Mouse (Mus musculus): ENCODE measurements at regions not wholly inside any gene's neighbourhood (a gene's known extent, or its start where the extent isn't known, plus 50 kb on each side); places are given as distances from the start of the nearest gene placed in this dataset.
A peak's percentile ranks its signal among the peaks of the same experiment; 100 is the strongest.

DNA sequence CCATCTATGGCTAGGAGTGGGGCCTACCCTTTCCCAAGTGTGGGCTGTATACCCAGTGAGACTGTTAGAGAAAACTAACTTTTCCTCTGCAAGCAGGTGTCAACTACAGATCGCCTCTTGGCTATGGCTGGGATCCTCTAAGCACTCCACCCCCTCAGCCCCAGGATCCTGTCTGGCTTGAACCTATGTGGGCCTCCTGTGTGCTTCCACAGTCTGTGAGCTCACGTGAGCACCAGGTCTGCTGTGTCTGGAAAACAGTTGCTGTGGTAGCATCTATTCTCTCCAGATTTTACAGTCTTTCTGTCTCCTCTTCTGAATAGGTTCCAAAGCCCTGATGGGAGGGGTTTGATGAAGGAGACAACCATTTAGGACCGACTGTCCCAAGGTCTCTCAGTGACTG, 93.8 kb upstream of the 1810046K07Rik start:
- no peaks in the 10 kb centered on the region for H3K9me3 ChIP-seq (ENCODE audit: control insufficient read depth, low read length)
- no peak overlapping the region for H3K4me2 ChIP-seq (ENCODE audit: low read length)
- WGBS, result 60% methylated on average over 3 of the region's 3 CpGs
- no peak for ATAC-seq
- no peaks in the 10 kb centered on the region for H3K36me3 ChIP-seq (ENCODE audit: control insufficient read depth, insufficient read depth)
- H3K27ac ChIP-seq (ENCODE audit: low read length), result no peak overlapping the region
- H3K4me1 ChIP-seq (replicated peaks; ENCODE audit: control insufficient read depth, insufficient read depth, low read length), result no peaks in the 10 kb centered on the region
- H3K27me3 ChIP-seq (replicated peaks; ENCODE audit: control insufficient read depth, insufficient read depth, low read length), result no peaks in the 10 kb centered on the region
- no peak overlapping the region for H3K4me3 ChIP-seq (replicated peaks; ENCODE audit: low read length)
- no peak overlapping the region for H3K9ac ChIP-seq (replicated peaks; ENCODE audit: low read depth, low read length)

DNA sequence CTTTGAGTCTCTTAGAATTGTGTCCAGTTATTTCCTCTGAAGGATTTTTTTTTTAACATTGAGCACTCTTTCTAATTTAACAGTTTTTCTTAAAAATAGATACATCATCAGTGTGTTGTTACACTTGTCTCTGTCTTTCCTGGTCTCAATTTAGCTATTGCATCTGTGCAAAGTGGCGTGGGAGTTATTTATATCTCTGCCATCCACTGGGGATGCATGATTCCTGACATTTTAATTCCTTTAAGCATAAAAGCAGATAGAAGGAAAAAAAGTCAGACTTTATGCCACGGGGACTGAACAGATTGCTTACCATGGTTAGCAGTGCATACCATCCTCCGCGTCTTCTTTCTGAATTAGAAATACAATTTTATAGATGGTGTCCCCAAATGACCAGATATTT, 94.6 kb upstream of the 1810046K07Rik start:
- Histone ChIP-seq H3K4me2 (ENCODE audit: low read length) (no peak overlapping the region), H3K9ac (replicated peaks; ENCODE audit: low read depth, low read length) (no peak overlapping the region), H3K27me3 (replicated peaks; ENCODE audit: control insufficient read depth, insufficient read depth, low read length) (no peaks in the 10 kb centered on the region), H3K9me3 (ENCODE audit: control insufficient read depth, low read length) (no peaks in the 10 kb centered on the region), H3K36me3 (ENCODE audit: control insufficient read depth, insufficient read depth) (no peaks in the 10 kb centered on the region), H3K4me3 (replicated peaks; ENCODE audit: low read length) (no peak overlapping the region), H3K27ac (ENCODE audit: low read length) (no peak overlapping the region), H3K4me1 (replicated peaks; ENCODE audit: control insufficient read depth, insufficient read depth, low read length) (no peaks in the 10 kb centered on the region)
- 81% methylated on average over 4 of the region's 4 CpGs for WGBS
- ATAC-seq, result no peak

DNA sequence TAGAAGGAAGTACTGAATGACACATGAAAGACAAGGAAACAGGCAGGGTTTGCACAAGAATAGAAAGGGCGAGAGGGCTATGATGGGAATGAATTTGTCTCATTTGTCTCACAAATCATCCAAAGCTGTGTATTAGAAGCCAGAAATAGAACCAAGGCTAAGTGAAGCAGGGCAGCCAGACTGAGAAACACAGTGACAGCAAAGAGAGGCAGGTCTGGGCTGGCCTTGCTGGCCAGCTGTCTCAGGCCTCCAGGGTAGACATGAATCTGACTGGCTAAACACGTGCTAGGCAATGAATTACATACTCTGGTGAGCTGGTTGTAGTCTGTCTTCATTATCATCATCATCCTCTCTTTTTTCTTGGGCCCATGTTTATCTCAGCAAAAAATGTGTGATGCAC, 101.7 kb upstream of the 1810046K07Rik start:
- Histone ChIP-seq H3K27me3 (replicated peaks; ENCODE audit: control insufficient read depth, insufficient read depth, low read length) (no peaks in the 10 kb centered on the region), H3K4me3 (replicated peaks; ENCODE audit: low read length) (no peak overlapping the region), H3K9ac (replicated peaks; ENCODE audit: low read depth, low read length) (no peak overlapping the region), H3K9me3 (ENCODE audit: control insufficient read depth, low read length) (no peaks in the 10 kb centered on the region), H3K4me2 (ENCODE audit: low read length) (no peak overlapping the region), H3K27ac (ENCODE audit: low read length) (no peak overlapping the region), H3K36me3 (ENCODE audit: control insufficient read depth, insufficient read depth) (no peaks in the 10 kb centered on the region), H3K4me1 (replicated peaks; ENCODE audit: control insufficient read depth, insufficient read depth, low read length) (no peaks in the 10 kb centered on the region)
- ATAC-seq, result no peak
- WGBS, result 77% methylated on average over 2 of the region's 2 CpGs

DNA sequence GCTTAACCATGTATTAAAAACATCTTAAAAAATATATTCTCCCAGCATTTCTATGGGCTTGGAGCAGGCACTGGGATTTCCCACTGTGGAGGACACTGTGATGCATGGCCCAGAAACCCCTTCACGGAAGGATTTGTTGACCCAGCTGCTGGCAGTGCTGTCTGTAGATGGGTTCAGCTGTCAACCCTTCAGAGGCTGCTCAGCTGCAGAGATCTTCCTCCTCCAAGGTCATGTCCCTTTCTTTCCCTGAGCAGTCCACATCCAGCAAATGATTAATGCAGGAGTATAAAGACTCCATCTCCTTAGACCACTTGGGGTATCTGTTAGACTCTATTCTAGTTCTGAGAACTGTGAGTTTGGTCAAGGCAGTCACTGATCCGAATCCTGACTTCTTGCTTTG, 108.4 kb upstream of the 1810046K07Rik start:
- no peak overlapping the region for H3K4me3 ChIP-seq (replicated peaks; ENCODE audit: low read length)
- 66% methylated on average over 2 of the region's 2 CpGs for WGBS
- H3K4me1 ChIP-seq (replicated peaks; ENCODE audit: control insufficient read depth, insufficient read depth, low read length), result peaks cover under 1% of the 10 kb centered on the region; the same call in 1 of the 2 replicates

DNA sequence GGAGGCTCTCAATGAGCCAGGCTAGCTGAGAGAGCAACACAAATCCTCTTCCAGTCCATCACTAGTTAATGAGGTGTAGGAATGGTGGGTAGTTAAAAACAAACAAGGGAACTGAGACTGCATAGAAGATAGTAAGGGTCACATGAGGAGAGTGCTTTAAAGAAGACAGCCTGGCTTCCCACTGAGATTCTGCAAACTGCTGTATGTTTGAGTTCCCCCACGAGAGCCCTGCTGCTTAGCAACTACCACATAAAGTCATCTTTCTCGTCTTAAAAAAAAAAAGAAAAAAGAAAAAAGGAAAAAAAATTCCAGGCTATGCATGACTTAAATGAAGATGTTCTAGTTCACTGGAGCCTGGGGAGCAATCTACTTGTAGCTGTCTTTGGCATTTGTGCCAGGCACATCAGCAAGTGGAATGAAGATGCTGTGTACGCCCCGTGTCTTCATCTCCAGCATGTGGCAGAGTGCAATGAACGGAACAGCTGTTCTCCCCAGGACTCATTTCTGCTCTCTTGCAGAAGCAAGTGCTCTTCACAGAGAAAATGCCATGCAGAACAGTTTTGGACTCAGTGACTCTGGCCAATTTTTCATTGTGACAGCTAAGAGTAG, 113.2 kb upstream of the 1810046K07Rik start:
- WGBS, result 29% methylated on average over 5 of the region's 5 CpGs
- no peak overlapping the region for H3K9ac ChIP-seq (replicated peaks; ENCODE audit: low read depth, low read length)
- H3K4me3 ChIP-seq (replicated peaks; ENCODE audit: low read length), result no peak overlapping the region
- H3K36me3 ChIP-seq (ENCODE audit: control insufficient read depth, insufficient read depth), result no peaks in the 10 kb centered on the region
- H3K4me1 ChIP-seq (replicated peaks; ENCODE audit: control insufficient read depth, insufficient read depth, low read length), result peaks cover 3% of the 10 kb centered on the region; the same call in 1 of the 2 replicates
- peaks cover 2% of the 10 kb centered on the region; the same call in 1 of the 2 replicates for H3K9me3 ChIP-seq (ENCODE audit: control insufficient read depth, low read length)
- no peak overlapping the region for H3K4me2 ChIP-seq (ENCODE audit: low read length)
- no peaks in the 10 kb centered on the region for H3K27me3 ChIP-seq (replicated peaks; ENCODE audit: control insufficient read depth, insufficient read depth, low read length)
- ATAC-seq, result peak; percentile 54
- H3K27ac ChIP-seq (ENCODE audit: low read length), result no peak overlapping the region

More for the DNA sequence above, 108.4 kb upstream of the 1810046K07Rik start:
- no peak overlapping the region for H3K27ac ChIP-seq (ENCODE audit: low read length)
- H3K9ac ChIP-seq (replicated peaks; ENCODE audit: low read depth, low read length), result no peak overlapping the region
- no peaks in the 10 kb centered on the region for H3K36me3 ChIP-seq (ENCODE audit: control insufficient read depth, insufficient read depth)
- no peaks in the 10 kb centered on the region for H3K9me3 ChIP-seq (ENCODE audit: control insufficient read depth, low read length)
- no peak overlapping the region for H3K4me2 ChIP-seq (ENCODE audit: low read length)
- no peak for ATAC-seq
- no peaks in the 10 kb centered on the region for H3K27me3 ChIP-seq (replicated peaks; ENCODE audit: control insufficient read depth, insufficient read depth, low read length)

DNA sequence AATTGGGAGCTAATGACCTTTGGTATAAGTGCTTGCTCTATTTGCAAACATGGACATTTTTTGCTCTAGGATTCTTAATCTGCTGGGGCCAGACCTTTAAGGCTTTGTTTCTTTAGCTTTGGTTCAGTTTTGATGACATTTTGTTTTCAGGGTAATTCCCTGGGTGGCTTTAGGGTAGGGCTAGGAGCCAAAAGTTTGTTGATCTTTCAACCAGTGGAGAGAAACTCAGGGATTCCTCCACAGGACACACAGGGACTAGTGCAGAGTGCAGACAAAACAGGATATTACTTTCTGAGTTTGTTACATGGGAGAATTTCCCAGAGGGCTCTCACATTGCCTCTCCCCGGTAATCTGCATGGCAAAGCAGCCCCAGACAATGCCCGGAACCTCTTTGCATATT, 127.0 kb upstream of the 1810046K07Rik start:
- H3K4me2 ChIP-seq (ENCODE audit: low read length), result no peak overlapping the region
- no peak overlapping the region for H3K4me3 ChIP-seq (replicated peaks; ENCODE audit: low read length)
- no peak overlapping the region for H3K27ac ChIP-seq (ENCODE audit: low read length)
- H3K9me3 ChIP-seq (ENCODE audit: control insufficient read depth, low read length), result no peaks in the 10 kb centered on the region
- 41% methylated on average over 2 of the region's 2 CpGs for WGBS
- H3K9ac ChIP-seq (replicated peaks; ENCODE audit: low read depth, low read length), result no peak overlapping the region
- no peaks in the 10 kb centered on the region for H3K4me1 ChIP-seq (replicated peaks; ENCODE audit: control insufficient read depth, insufficient read depth, low read length)
- no peaks in the 10 kb centered on the region for H3K27me3 ChIP-seq (replicated peaks; ENCODE audit: control insufficient read depth, insufficient read depth, low read length)
- ATAC-seq, result no peak
- no peaks in the 10 kb centered on the region for H3K36me3 ChIP-seq (ENCODE audit: control insufficient read depth, insufficient read depth)

DNA sequence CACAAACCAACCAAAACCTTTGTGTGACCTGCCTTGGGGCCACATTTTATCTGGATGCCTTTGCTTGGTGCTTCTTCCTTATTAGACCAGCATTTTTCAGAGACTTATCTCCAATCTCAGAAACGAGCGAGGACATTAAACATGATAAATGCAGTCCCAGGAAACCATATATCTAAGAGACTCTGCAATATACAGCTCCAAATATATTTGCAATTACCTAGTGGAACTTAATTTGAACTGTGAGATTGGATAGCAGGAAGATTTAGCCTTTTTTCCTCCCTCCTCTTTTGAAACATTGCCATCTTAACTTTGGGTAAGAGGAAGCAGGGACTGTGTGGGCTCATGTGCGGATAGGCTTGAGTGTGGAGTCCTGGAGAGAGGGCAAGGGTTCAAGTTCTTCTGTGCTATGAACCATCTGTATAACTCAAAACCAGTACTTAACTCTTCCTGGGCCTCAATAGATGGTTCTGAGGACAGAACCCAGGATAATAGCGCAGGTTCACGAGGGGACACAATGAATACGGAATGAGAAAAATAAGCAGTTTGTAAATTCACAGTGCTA, 133.8 kb upstream of the 1810046K07Rik start:
- Histone ChIP-seq H3K9ac (replicated peaks; ENCODE audit: low read depth, low read length) (no peak overlapping the region), H3K4me2 (ENCODE audit: low read length) (no peak overlapping the region), H3K4me1 (replicated peaks; ENCODE audit: control insufficient read depth, insufficient read depth, low read length) (no peaks in the 10 kb centered on the region), H3K9me3 (ENCODE audit: control insufficient read depth, low read length) (no peaks in the 10 kb centered on the region), H3K27me3 (replicated peaks; ENCODE audit: control insufficient read depth, insufficient read depth, low read length) (no peaks in the 10 kb centered on the region), H3K36me3 (ENCODE audit: control insufficient read depth, insufficient read depth) (no peaks in the 10 kb centered on the region), H3K27ac (ENCODE audit: low read length) (no peak overlapping the region), H3K4me3 (replicated peaks; ENCODE audit: low read length) (no peak overlapping the region)
- 90% methylated on average over 6 of the region's 6 CpGs for WGBS
- no peak for ATAC-seq

DNA sequence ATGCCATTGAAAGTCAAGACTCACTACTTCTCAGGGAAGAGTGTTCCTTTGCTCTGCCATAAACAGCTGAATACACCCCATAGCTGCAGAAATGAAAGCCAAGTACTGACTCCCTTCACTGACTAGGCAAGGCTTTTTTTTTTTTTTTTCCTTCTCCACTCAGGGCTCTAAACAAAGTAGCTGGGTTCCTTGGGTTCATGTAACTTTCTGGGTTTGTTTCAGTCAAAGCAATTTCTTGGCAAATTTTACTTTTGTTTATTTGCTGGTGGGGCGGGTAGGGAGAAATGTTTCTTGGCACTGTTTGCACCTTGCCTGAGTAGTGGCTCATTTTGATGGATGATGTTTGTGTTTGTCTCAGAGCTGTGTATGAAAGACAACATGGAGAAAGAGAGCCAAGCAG, 141.3 kb upstream of the 1810046K07Rik start:
- Histone ChIP-seq H3K9ac (replicated peaks; ENCODE audit: low read depth, low read length) (no peak overlapping the region), H3K4me3 (replicated peaks; ENCODE audit: low read length) (no peak overlapping the region), H3K36me3 (ENCODE audit: control insufficient read depth, insufficient read depth) (no peaks in the 10 kb centered on the region), H3K9me3 (ENCODE audit: control insufficient read depth, low read length) (no peaks in the 10 kb centered on the region), H3K4me2 (ENCODE audit: low read length) (no peak overlapping the region), H3K4me1 (replicated peaks; ENCODE audit: control insufficient read depth, insufficient read depth, low read length) (no peaks in the 10 kb centered on the region), H3K27ac (ENCODE audit: low read length) (no peak overlapping the region), H3K27me3 (replicated peaks; ENCODE audit: control insufficient read depth, insufficient read depth, low read length) (no peaks in the 10 kb centered on the region)
- 75% methylated on average over 1 of the region's 1 CpGs for WGBS
- ATAC-seq, result no peak

DNA sequence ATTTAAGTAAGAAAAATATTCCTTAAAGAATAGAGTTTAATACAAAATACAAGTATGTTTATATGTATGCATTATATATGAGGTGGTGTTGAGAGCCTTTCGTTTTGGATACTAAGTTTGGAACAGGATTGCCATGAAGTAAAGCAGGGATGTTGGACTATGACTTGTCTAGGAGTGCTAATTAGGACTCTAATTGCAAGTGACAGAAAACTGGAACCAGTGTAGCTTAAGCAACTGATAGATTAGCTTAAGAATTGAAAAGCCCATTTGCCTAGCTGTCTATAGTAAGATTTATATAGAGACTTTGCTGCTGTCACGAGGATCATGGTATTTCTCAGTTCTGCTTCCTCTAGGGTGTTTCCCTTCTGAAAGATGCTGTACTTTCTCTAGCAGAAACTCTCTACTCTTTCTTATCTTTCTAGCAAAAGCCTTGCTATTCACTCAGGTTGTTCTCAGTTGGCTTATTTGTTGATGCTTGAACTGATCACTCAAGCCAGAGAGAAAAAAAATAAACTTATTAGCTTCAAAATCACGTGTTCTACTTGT, 147.9 kb upstream of the 1810046K07Rik start:
- Histone ChIP-seq H3K9ac (replicated peaks; ENCODE audit: low read depth, low read length) (no peak overlapping the region), H3K4me3 (replicated peaks; ENCODE audit: low read length) (no peak overlapping the region), H3K36me3 (ENCODE audit: control insufficient read depth, insufficient read depth) (no peaks in the 10 kb centered on the region), H3K27me3 (replicated peaks; ENCODE audit: control insufficient read depth, insufficient read depth, low read length) (no peaks in the 10 kb centered on the region), H3K9me3 (ENCODE audit: control insufficient read depth, low read length) (no peaks in the 10 kb centered on the region), H3K4me1 (replicated peaks; ENCODE audit: control insufficient read depth, insufficient read depth, low read length) (no peaks in the 10 kb centered on the region), H3K27ac (ENCODE audit: low read length) (no peak overlapping the region), H3K4me2 (ENCODE audit: low read length) (no peak overlapping the region)
- WGBS, result 48% methylated on average over 3 of the region's 3 CpGs
- no peak for ATAC-seq
